In genomic region chr19:32255429-32256185, GRCm38 (mm10) we compare ENCODE assay signal across 9 mouse cellular contexts.
DNase-seq lines count a peak whose midpoint lies in the region; ATAC-seq and TF ChIP-seq lines count a peak whose summit lies in the region.
"Had no signal": no experiment of that assay in that cellular context is flagged by ENCODE, and none has a peak within 500 bp of the region (broad histone marks: within the 10 kb centered on the region; RNA-seq: fewer than 3 reads in every experiment).

No protein-coding gene starts in this region.

- H3K4me1 ChIP-seq in heart, embryonic 15.5 days (replicated peaks) = peaks cover 42% of the 10 kb centered on the region
- H3K4me1 ChIP-seq in spleen, adult 2 months (ENCODE audit: control insufficient read depth, insufficient read depth, insufficient read length) = peaks cover 54% of the 10 kb centered on the region
- H3K4me1 ChIP-seq in hindbrain, embryonic 15.5 days (replicated peaks) = peaks cover 11% of the 10 kb centered on the region

- H3K9ac ChIP-seq in heart, embryonic 15.5 days = no peak overlapping the region
- H3K9ac ChIP-seq in hindbrain, embryonic 15.5 days = no peak overlapping the region

- WGBS in heart, embryonic 15.5 days = 59% methylated on average over 6 of the region's 6 CpGs
- 57% methylated on average over 6 of the region's 6 CpGs for WGBS in spleen, adult 2 months
- 35% methylated on average over 6 of the region's 6 CpGs for WGBS in hindbrain, embryonic 15.5 days

- ATAC-seq in heart, embryonic 15.5 days (replicated peaks; ENCODE audit: insufficient number of reproducible peaks, insufficient read depth, low FRiP score, low read depth) = no peak
- no peak for ATAC-seq in hindbrain, embryonic 15.5 days (ENCODE audit: low FRiP score, low read depth)

- H3K27ac ChIP-seq in heart, embryonic 15.5 days = 0 out of 2 replicates have a peak overlapping the region, but pooled peaks have one; percentile 63
- H3K27ac ChIP-seq in spleen, adult 2 months (ENCODE audit: insufficient read depth, low read length) = peak overlapping the region; percentile 85
- peak overlapping the region; percentile 59; the same call in 1 of the 2 replicates for H3K27ac ChIP-seq in hindbrain, embryonic 15.5 days (replicated peaks)
- H3K27ac ChIP-seq: stomach, postnatal 0 days had no signal

- no peaks in the 10 kb centered on the region for H3K27me3 ChIP-seq in heart, embryonic 15.5 days
- H3K27me3 ChIP-seq in spleen, adult 2 months (ENCODE audit: control insufficient read depth, insufficient read depth, low read length) = no peaks in the 10 kb centered on the region
- no peaks in the 10 kb centered on the region for H3K27me3 ChIP-seq in hindbrain, embryonic 15.5 days

- no peaks in the 10 kb centered on the region for H3K9me3 ChIP-seq in heart, embryonic 15.5 days (replicated peaks)
- no peaks in the 10 kb centered on the region for H3K9me3 ChIP-seq in hindbrain, embryonic 15.5 days

- intact Hi-C loops in heart, postnatal 14 days (cut with DNase I) = no loop called here

- H3K4me2 ChIP-seq in heart, embryonic 15.5 days = no peak overlapping the region
- no peak overlapping the region for H3K4me2 ChIP-seq in hindbrain, embryonic 15.5 days

- no peaks in the 10 kb centered on the region for H3K36me3 ChIP-seq in heart, embryonic 15.5 days
- no peaks in the 10 kb centered on the region for H3K36me3 ChIP-seq in spleen, adult 2 months (ENCODE audit: control insufficient read depth, insufficient read depth, low read length)
- H3K36me3 ChIP-seq in hindbrain, embryonic 15.5 days = no peaks in the 10 kb centered on the region

- no peak for TF ChIP-seq CTCF in spleen, adult 2 months (IDR thresholded peaks at IDR 0.05; ENCODE audit: extremely low read depth, insufficient read depth, insufficient read length, insufficient replicate concordance)

- no peak overlapping the region for H3K4me3 ChIP-seq in heart, embryonic 15.5 days
- no peak overlapping the region for H3K4me3 ChIP-seq in spleen, adult 2 months (ENCODE audit: extremely low read depth, insufficient read depth, insufficient read length)
- H3K4me3 ChIP-seq in hindbrain, embryonic 15.5 days = no peak overlapping the region

- no peak for DNase-seq in heart, postnatal 14 days
- DNase-seq in spleen, adult 2 months (ENCODE audit: low read depth in 1 of 2, low spot score in 2 of 2) = no peak
- no peak for DNase-seq in spleen, postnatal 14 days (ENCODE audit: low spot score in 2 of 2)
- DNase-seq in thymus, postnatal 14 days = no peak
- no peak for DNase-seq in adrenal gland, adult 18-20 months (ENCODE audit: low spot score in 2 of 2)
- no peak for DNase-seq in urinary bladder, postnatal 14 days (ENCODE audit: low spot score)

- no peak for TF ChIP-seq POLR2A in spleen, adult 2 months (IDR thresholded peaks at IDR 0.05; ENCODE audit: low read depth, low read length)
